Mouse (Mus musculus): ENCODE measurements around the gene D10Wsu102e.

DNA sequence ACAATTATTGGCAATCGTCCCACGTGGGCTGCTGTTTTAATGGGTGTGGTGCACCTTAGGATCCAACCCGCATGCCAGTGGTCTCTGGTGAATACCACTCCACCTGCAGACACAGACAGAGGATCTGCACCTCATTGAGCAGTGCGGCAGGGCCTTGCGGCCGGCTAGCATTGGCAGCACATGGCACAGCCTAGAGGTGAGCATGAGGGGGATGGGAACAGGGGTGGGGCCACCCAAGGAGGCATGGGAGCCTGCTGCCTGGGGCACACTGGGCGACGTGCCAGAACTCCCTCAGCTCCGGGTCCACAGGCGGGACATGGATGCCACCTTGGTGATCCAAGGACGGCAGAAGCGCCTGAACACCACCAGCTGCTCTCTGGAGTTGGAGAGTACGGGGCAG is 23.8 kb downstream of the D10Wsu102e start:
- TF ChIP-seq CTCF (IDR thresholded peaks at IDR 0.05; ENCODE audit: borderline replicate concordance, insufficient read depth, low read depth, low read length) (no peak), POLR2A (IDR thresholded peaks at IDR 0.05; ENCODE audit: borderline replicate concordance, insufficient read depth, low read length) (no peak)
